Mouse (Mus musculus) brain, embryonic 14.5 days (tissue): ENCODE data around the gene Taf3.

ENCODE experiments used
- CTCF ChIP-seq: fragments of 200-500 bp; IDR thresholded peaks from 2 replicates; pipeline ENCODE4 v1.5.1; 2012; ENCODE audit warnings: inconsistent platforms, mild to moderate bottlenecking, moderate library complexity, borderline replicate concordance; ENCODE audit not compliant: insufficient read depth, insufficient read length; ENCODE audit errors: extremely low read depth
- POLR2A ChIP-seq: fragments of 200-500 bp; IDR thresholded peaks from 2 replicates; pipeline ENCODE4 v1.6.1; 2012; ENCODE audit warnings: mild to moderate bottlenecking, inconsistent platforms, borderline replicate concordance; ENCODE audit not compliant: poor library complexity, insufficient read depth, insufficient read length, severe bottlenecking; ENCODE audit errors: extremely low read depth

GRCm38 (mm10) chr2:9926194-9926904, 122.0 kb downstream of the Taf3 start:
- no peak for TF ChIP-seq POLR2A
- no peak for TF ChIP-seq CTCF
